Mouse (Mus musculus): ENCODE data around the gene Slc8a3.

DNA sequence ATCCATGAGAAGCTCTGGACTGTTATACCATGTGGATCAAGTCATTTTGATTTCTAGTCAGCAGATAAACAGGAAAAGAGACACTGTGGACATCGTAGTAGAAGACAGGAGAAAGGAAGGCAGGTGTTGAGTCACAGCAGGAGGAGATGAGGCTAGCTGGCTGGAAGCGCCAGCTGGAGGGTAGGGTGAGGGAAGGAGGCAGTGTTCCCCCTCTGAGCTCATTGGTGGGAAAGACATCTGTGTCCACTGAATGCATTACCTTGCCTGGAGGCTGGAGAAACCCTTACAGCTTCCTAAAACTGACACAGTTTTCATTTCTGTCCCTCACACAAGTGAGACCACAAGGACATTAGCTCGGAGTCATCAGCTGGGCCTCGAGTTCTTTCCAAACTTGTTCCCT lies 113.6 kb downstream of the Slc8a3 start:
- TF ChIP-seq CTCF (conservative IDR thresholded peaks at IDR 0.05; ENCODE audit: low read length) (no peak), NANOG (IDR thresholded peaks at IDR 0.05; ENCODE audit: borderline replicate concordance, low read length) (no peak), POU5F1 (IDR thresholded peaks at IDR 0.05; ENCODE audit: borderline replicate concordance, low read length) (no peak)

Data from E14TG2a.4 (cell line).